Mouse (Mus musculus) hindbrain, postnatal 0 days (tissue): ENCODE results near the gene Msantd2. TPM values are rescaled to one million over a fixed set of nuclear protein-coding genes. Genes with fewer than 3 reads are reported as not detected.

ENCODE experiments used
- ATAC-seq: fragments of 200-750 bp; cut with Nextera tagmentation; 2 replicates; pipeline ENCODE4 v1.8.0; 2017; ENCODE audit warnings: mild to moderate bottlenecking, moderate TSS enrichment, moderate library complexity
- DNase-seq: peaks from one replicate; pipeline ENCODE4 v3.0.0-alpha.2; 2015; ENCODE audit warnings: low spot score
- H3K27ac ChIP-seq: fragments of 300-500 bp; sonication (generic); 2 replicates; pipeline ENCODE4 v1.5.1; 2014; ENCODE audit warnings: mild to moderate bottlenecking
- H3K27me3 ChIP-seq: fragments of 300-500 bp; sonication (generic); 2 replicates; pipeline ENCODE4 v1.6.1; 2014; ENCODE audit warnings: low read length, mixed read lengths; ENCODE audit not compliant: insufficient read depth
- H3K36me3 ChIP-seq: fragments of 300-500 bp; sonication (generic); 2 replicates; pipeline ENCODE4 v1.6.1; 2014; ENCODE audit warnings: low read length, mixed read lengths; ENCODE audit not compliant: insufficient read depth
- H3K4me1 ChIP-seq: fragments of 300-500 bp; sonication (generic); 2 replicates; pipeline ENCODE4 v1.6.1; 2014; ENCODE audit warnings: antibody characterized with exemption, low read length, mixed read lengths; ENCODE audit not compliant: insufficient read depth
- H3K4me2 ChIP-seq: fragments of 300-500 bp; sonication (generic); 2 replicates; pipeline ENCODE4 v1.6.1; 2014; ENCODE audit warnings: low read depth, mild to moderate bottlenecking, low read length, moderate library complexity, mixed read lengths
- H3K4me3 ChIP-seq: fragments of 300-500 bp; sonication (generic); 2 replicates; pipeline ENCODE4 v1.5.1; 2014; ENCODE audit warnings: low read length
- H3K9ac ChIP-seq: fragments of 300-500 bp; sonication (generic); replicated peaks from 2 replicates; pipeline ENCODE4 v1.6.1; 2014; ENCODE audit warnings: mild to moderate bottlenecking, low read length, moderate library complexity, mixed read lengths
- H3K9me3 ChIP-seq: fragments of 300-500 bp; sonication (generic); 2 replicates; pipeline ENCODE4 v1.6.1; 2016; ENCODE audit warnings: low read length, mixed read lengths
- CTCF ChIP-seq: IDR thresholded peaks from 2 replicates; pipeline ENCODE4 v1.5.1; 2016; ENCODE audit warnings: antibody characterized with exemption, control low read depth, low read depth
- WGBS: fragments of 180-500 bp; shearing (Covaris S2); extraction: QIAGEN DNeasy Blood & Tissue Kit; methylation state at CpG from one replicate; pipeline ENCODE4 v1.1.7; 2014; 5-methylcytosine and 5-hydroxymethylcytosine counted together
- polyA plus RNA-seq: library from polyadenylated mRNA; unstranded; fragments of >200 nt; fragmentation: Nextera tagmentation; extraction: Ambion mirVana; gene quantifications from 2 replicates; pipeline ENCODE4 v1.2.1, GENCODE M21; 2015
- total RNA-seq: library from RNA; depleted of rRNA; stranded (reverse); fragments of >200 nt; gene quantifications from 2 replicates; pipeline ENCODE4 v1.2.3, GENCODE M21; 2014

The Msantd2 gene
- total and polyA plus RNA-seq, 2 experiments from 2014 or later = 17.8 to 34.0 TPM

DNA sequence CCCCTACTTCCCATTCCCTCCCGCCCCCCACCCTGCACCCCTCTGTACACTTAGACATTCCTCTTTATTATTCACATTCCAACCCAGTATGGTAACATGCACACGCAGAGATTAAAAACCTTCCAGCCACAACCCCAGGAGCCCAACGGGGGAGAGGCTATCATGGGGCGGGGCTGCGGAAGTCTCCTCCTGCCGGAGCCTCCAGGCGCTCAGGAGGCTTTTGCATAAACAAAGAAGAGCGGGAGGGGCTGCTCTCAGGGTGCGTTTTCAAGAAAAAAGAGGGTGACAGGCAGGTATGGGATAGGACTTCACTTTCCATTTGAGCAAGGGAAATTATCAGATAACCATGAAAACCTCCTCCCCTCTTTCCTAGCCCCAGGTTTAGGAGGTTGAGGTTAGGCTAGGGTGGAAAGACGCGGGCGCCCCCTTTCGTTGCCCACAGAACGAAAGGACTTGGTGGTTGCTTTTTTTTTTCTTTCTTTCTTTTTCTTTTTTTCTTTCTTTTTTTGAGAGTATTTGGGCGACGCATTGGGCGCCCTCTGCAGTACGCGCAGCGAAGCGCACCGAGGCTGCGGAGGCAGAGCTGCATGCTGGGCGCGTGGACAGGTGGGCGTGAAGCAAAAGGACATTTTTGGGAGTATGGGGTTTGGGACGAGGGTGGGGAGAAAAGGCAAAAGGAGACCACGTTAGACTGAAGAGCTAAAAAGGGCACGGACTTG is 55.5 kb downstream of the Msantd2 start:
- peak; percentile 82 for DNase-seq
- peaks cover 8% of the 10 kb centered on the region for H3K4me1 ChIP-seq
- peak; percentile 28; the same call in 1 of the 2 replicates for ATAC-seq
- peak; percentile 78 for TF ChIP-seq CTCF
- H3K36me3 ChIP-seq = no peaks in the 10 kb centered on the region
- H3K4me2 ChIP-seq = peak overlapping the region; percentile 62
- H3K4me3 ChIP-seq = peak overlapping the region; percentile 31
- peaks cover 19% of the 10 kb centered on the region for H3K27me3 ChIP-seq
- WGBS = 2% methylated on average over 29 of the region's 29 CpGs
- no peak overlapping the region for H3K27ac ChIP-seq
- no peaks in the 10 kb centered on the region for H3K9me3 ChIP-seq
- 0 out of 2 replicates have a peak overlapping the region, but pooled peaks have one; percentile 21 for H3K9ac ChIP-seq

DNA sequence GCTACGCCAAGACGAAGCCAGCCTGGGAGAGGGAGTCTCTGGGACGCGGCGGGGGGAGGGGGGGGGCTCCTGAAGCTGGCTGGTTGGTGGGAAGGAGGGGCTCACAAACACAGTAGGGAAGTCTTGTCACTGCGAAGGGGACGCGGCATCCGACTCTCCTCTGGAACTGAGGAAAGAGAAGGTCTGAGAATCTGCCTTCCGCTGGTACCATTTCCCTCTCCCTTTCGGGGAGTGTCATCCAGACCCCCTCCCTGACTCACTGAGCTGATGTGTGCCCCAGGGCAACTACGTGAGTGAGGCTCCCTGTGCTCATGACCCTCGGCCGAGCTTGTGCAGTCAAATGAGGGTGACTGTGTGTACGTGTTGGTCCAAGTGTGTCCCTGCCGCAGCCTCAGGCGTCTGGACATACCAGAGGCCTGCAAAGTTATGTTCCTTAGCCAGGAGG is 56.1 kb downstream of the Msantd2 start:
- TF ChIP-seq CTCF = no peak
- H3K9ac ChIP-seq = 0 out of 2 replicates have a peak overlapping the region, but pooled peaks have one; percentile 21
- ATAC-seq = peak; percentile 71

DNA sequence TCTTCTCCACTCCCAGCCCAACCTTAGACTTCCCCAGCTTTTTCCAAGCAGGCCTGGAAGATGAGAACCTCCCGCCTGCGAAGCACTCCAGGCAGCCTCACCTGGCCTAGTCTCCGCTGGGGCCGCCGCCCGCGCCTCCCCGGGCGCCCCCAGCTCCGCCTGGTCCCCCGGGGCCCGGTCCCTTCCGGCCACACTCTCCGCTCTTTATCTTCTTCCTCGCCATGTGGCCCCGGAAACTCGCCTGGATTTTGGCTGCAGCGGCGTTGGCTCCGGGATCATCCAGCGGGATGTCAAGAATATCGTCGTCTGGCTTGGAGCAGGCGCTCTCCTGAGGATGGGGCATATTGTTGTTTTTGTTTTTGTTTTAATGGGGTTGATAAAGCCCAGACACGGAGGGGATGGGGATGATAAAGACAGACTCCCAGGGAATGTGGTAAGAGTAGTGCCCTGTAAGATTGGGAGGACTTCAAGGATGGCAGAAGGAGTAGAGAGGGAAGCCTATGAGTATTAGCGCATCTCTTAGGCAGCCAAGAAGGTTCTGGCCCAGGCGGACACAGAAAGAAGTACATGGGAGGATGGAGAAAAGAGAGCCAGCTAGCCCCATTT is 56.8 kb downstream of the Msantd2 start:
- no peak overlapping the region for H3K27ac ChIP-seq
- WGBS = 21% methylated on average over 27 of the region's 27 CpGs
- ATAC-seq (no peak), DNase-seq (no peak)
- H3K4me3 ChIP-seq = no peak overlapping the region
- TF ChIP-seq CTCF = no peak
- peaks cover 8% of the 10 kb centered on the region for H3K4me1 ChIP-seq
- H3K4me2 ChIP-seq = peak overlapping the region; percentile 62; the same call in 1 of the 2 replicates
- H3K9ac ChIP-seq = no peak overlapping the region
- peaks cover 23% of the 10 kb centered on the region for H3K27me3 ChIP-seq
- H3K9me3 ChIP-seq = no peaks in the 10 kb centered on the region
- H3K36me3 ChIP-seq = no peaks in the 10 kb centered on the region

More for the DNA sequence above, 56.1 kb downstream of the Msantd2 start:
- Histone ChIP-seq H3K9me3 (no peaks in the 10 kb centered on the region), H3K27me3 (peaks cover 23% of the 10 kb centered on the region), H3K4me1 (peaks cover 8% of the 10 kb centered on the region), H3K27ac (no peak overlapping the region), H3K4me2 (peak overlapping the region; percentile 62), H3K36me3 (no peaks in the 10 kb centered on the region), H3K4me3 (peak overlapping the region; percentile 31)
- DNase-seq = no peak
- 13% methylated on average over 17 of the region's 17 CpGs for WGBS

DNA sequence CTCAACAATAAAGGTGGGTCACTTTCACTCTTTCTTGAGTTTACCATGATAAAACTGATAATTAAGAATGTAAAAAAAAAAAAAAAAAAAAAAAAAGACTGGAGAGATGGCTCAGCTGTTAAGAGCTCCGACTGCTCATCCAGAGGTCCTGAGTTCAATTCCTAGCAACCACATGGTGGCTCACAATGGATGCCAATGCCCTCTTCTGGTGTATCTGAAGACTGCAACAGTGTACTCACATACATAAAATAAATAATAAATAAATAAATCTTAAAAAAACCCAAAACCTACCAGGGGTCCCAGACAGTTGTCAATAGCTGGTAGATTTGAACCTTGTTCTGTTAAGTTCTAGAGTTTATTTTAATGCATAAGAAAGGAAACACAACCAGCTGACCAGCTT is 57.8 kb downstream of the Msantd2 start:
- H3K27ac ChIP-seq = no peak overlapping the region
- WGBS = 65% methylated on average over 1 of the region's 1 CpGs
- peaks cover 8% of the 10 kb centered on the region for H3K4me1 ChIP-seq
- H3K9me3 ChIP-seq = no peaks in the 10 kb centered on the region
- 0 out of 2 replicates have a peak, but pooled peaks have one; percentile 26 for TF ChIP-seq CTCF
- H3K4me3 ChIP-seq = no peak overlapping the region
- H3K4me2 ChIP-seq = no peak overlapping the region
- no peaks in the 10 kb centered on the region for H3K36me3 ChIP-seq
- ATAC-seq (no peak), DNase-seq (no peak)
- H3K27me3 ChIP-seq = peaks cover 27% of the 10 kb centered on the region
- no peak overlapping the region for H3K9ac ChIP-seq

DNA sequence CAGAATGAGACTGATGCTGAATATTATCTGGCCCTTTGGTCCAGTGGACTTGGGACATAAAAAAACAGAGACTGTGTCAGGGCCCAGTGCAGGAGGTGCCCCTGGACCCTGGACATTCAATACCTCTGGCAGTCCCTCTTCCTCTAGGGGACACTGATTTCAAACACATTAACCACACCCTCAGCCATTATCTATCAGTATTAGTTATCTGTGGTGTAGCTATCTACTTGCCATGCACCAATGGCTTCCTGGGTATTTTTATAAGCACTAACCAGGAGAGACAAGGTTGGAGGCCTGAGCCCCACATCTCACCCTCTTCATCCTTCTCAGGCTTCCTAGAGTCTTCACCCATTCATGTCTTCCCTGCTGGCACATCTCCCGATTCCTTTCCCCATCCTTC is 61.3 kb downstream of the Msantd2 start:
- no peak for TF ChIP-seq CTCF
- Histone ChIP-seq H3K27me3 (peaks cover 21% of the 10 kb centered on the region), H3K4me1 (peaks cover 5% of the 10 kb centered on the region; the same call in 1 of the 2 replicates), H3K9ac (no peak overlapping the region), H3K4me2 (no peak overlapping the region), H3K9me3 (no peaks in the 10 kb centered on the region), H3K4me3 (no peak overlapping the region), H3K27ac (no peak overlapping the region), H3K36me3 (no peaks in the 10 kb centered on the region)
- ATAC-seq (no peak), DNase-seq (no peak)
- WGBS = 76% methylated on average over 1 of the region's 1 CpGs

DNA sequence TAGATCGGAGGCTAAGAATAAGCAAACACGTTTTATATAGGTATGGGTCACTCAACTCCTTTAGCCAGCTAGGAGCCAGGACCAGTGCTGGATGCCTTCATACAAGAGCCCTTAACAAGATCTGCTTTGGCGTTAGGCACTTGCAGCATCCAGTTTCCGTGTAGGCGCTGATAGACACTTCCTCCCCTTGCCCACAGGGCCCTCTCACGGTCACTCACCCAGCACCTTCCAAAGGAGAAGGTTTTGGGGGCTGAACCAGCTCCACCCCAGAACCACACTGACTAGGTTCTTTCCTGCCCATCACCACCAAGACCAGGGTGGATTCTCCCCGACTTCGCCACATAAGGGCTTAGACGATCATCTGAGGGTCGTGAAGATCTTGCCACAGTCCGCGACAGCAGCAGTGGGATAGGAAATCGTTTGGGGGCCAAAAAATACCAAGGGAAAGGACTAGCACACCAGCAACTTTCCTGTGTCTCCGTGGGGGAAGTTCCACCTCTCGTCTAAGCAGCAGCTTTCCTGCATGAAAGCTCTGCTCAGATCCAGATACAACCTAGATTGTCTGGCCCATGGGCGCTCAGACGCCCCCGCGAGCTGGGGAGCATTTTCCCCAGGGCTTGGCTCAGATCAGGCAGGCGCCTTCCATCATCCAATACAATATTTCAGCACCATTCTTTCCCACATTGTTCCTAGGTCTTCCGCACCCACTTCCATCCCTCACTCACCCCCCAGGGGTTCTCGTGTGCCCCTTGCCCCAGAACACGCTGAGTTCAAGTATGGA is 62.8 kb downstream of the Msantd2 start:
- peaks cover 19% of the 10 kb centered on the region for H3K27me3 ChIP-seq
- no peaks in the 10 kb centered on the region for H3K9me3 ChIP-seq
- no peaks in the 10 kb centered on the region for H3K36me3 ChIP-seq
- TF ChIP-seq CTCF = no peak
- ATAC-seq (0 out of 2 replicates have a peak, but pooled peaks have one; percentile 7), DNase-seq (no peak)
- H3K27ac ChIP-seq = no peak overlapping the region
- WGBS = 3% methylated on average over 23 of the region's 23 CpGs
- H3K9ac ChIP-seq = peak overlapping the region; percentile 38; the same call in 1 of the 2 replicates
- peaks cover 5% of the 10 kb centered on the region; the same call in 1 of the 2 replicates for H3K4me1 ChIP-seq
- peak overlapping the region; percentile 45 for H3K4me3 ChIP-seq
- H3K4me2 ChIP-seq = peak overlapping the region; percentile 94
